Mouse (Mus musculus): ENCODE results near the gene Gtpbp1.

Gtpbp1 gene

DNA sequence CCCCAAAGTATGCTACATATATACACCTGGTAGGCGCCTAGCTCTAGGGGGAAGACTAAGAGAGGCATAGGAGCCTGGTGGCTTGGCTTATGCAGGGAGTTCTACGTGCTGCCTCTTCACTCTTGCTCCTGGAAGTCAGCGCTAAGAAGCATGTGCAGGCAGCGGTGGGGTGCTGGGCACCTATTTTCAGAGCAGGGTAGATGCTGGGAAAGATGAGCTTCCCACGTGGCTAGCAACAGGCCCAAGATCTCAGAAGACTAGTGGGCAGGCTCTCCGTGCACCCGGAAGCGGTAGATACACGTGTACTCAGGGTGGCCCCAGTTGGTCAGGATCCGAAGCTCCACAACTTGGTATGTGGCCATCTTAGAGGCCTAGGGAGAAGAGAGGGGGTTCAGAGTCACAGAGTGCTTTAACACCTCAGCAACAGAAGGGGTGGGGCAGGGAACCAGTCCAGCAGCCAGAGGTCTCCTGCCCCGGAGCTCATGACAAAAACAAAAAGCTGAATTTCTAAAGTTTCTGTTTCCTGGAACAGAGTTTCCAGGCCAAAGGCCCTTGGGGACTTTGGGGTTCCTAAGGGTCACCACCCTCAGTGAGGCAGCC is 34.6 kb downstream of the Gtpbp1 start:
- DNase-seq (ENCODE audit: low spot score), result no peak

DNA sequence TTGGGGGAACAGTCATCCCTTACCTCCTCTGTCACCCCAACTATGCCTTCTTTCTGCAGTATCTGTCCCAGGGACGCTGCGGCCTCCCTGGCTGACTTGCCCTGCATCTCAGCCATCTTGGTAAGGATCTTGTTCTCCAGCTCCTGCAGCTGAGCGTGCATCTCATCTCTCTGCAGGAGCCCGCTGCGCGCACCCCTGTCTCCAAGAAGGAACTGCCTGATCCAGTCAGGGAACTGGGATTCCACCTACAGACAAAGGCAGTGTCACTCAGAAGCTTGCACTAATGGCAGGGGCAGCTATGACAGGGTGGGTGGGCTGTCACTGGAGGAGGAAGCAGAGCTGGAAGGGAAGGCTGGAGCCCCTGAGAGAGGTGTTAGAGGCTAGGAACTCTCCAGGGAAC is 37.2 kb downstream of the Gtpbp1 start:
- no peak for DNase-seq (ENCODE audit: low spot score)

DNA sequence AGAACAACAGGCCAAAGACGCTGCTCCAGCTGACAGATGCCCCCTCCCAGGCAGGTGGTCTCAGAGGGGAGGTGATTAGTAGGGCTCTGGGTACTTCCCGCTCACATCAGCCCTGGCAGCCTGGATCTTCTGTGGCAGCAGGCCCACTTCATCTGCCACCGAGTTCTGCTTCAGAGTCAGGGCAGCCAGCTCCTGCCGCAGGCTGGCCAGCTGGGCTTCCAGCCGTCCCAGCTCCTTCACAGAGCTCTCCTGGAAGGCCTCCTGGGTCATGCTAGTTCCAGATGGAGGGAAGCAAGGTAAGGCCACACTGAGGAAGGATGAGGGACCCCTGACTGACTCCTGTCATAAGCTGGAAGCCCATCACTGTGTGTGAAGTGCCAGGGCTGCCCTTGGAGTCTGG is 37.7 kb downstream of the Gtpbp1 start:
- DNase-seq (ENCODE audit: low spot score), result no peak

DNA sequence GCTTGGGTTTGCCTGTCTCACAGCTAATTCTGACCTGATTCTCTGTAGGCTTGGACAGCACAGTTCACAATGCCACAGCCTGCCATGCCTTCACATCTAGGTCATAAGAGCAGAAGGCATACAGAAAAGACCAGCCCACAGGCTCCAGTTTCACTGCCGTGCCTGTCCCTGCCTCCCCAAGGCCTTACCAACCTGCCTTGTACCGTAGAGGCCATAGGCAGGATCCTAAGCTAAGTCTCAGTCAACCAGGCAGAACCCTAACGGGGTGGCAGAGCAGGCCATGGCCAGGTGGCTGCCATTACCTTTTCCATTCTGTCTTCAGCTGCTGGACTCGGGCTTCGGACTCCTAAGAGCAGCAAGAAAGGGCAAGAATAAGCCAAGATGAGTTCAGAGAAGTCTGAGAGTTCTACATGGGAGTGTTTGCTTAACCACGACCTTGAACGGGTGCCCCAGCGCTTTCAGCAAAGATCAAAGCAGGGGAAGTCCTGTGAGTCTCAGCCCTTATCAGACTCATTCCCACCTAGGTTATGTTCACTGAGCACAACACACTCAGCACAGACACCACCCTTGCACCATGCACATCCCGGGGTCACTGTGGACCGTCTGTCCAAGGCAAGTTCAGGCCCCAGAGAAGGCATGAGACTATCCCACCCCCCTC is 38.2 kb downstream of the Gtpbp1 start:
- DNase-seq (ENCODE audit: low spot score), result peak; percentile 67

DNA sequence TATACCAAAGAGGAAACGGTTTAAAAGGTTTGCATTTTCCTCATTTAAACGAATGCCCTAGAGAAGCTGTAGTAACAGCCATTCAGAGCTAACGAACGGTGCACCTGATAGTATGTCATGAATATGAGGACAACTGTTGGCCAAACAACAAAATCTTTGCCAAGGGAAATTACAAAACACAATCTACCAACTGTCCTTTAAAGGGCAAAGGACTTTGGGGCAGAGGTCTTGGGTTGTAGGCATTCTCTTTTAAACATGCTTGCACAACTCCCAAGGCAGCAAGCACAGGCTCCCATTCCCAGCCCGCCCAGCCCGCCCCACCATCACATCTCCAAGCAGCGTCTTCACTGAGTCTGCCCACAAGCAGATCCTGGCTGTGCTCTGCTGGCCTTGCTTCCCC is 40.9 kb downstream of the Gtpbp1 start:
- DNase-seq (ENCODE audit: low spot score), result no peak

DNA sequence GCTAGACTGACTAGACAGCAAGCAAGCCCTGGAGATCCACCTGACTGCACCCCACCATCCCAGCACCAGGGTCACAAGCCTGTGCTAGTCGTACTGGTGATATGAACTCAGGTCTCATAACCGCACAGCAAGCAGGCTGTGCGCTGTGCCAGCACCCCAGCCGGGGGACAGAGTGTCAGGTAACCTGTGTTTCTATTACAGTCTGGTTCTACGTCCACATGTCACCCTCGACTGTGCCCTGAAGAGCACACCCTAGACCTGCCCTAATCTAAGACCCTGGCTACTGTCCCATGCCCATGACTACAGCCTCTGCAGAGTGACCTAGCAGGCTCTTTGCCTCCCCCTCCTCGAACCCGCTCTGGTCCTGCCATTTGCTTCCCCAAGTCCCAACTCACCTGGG is 42.5 kb downstream of the Gtpbp1 start:
- no peak for DNase-seq (ENCODE audit: low spot score)

DNA sequence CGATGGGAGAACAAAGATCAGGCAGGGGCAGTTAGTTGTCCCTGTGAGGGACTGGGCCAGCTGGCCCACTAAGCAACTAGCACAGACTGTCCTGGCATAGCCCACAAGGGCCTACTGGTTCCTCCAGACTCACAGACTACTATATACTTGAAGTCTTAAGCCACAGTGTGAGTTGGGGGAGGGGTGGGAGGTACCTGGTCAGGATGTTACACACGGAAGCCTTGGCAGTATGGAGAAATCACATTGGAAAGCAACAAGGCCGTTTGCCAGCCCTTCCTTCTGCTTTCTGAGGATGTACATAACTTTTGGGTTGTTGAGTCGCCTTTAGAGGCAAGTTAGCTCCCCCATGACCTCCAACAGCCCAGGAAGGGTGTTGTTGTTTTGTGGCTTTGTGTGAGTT is 43.0 kb downstream of the Gtpbp1 start:
- DNase-seq (ENCODE audit: low spot score), result no peak

DNA sequence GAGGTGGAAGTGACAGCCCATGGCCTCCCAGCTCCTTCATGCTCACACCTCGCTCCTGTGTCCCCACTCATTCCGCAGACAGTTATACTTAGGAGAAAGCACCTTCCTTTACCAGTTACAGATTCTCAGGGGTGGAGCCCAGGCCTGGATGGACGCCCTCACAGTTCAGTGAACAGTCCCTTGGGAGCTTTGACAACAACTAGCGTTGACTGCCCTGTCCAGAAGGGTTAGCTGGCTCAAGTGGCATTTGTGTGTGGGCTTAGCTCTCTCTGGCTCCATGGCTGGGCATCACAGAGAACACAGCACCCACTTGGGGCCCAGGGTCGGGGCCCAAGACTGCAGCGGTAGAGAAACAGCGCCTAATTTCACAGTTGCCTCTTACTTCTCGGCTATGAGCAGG is 43.7 kb downstream of the Gtpbp1 start:
- DNase-seq (ENCODE audit: low spot score), result no peak

DNA sequence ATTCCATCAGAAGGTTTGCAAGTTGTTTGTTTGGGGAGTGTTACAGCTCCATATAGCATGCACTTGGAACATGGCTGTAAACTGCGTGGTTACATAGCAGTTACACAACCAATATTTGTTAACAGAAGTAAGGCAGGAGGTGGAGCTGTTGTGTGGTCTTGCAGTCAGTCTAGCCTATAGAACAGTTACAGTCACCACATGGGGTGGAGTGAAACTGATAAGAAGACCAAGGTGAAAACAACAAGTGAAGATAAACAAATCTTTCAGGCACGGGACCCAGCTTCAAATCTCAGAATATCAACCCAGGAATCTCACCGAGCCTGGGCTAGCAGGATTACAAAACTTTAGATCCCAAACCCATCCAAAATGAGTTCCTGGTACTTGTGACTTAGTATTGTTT is 50.1 kb downstream of the Gtpbp1 start:
- no peak for DNase-seq (ENCODE audit: low spot score)

DNA sequence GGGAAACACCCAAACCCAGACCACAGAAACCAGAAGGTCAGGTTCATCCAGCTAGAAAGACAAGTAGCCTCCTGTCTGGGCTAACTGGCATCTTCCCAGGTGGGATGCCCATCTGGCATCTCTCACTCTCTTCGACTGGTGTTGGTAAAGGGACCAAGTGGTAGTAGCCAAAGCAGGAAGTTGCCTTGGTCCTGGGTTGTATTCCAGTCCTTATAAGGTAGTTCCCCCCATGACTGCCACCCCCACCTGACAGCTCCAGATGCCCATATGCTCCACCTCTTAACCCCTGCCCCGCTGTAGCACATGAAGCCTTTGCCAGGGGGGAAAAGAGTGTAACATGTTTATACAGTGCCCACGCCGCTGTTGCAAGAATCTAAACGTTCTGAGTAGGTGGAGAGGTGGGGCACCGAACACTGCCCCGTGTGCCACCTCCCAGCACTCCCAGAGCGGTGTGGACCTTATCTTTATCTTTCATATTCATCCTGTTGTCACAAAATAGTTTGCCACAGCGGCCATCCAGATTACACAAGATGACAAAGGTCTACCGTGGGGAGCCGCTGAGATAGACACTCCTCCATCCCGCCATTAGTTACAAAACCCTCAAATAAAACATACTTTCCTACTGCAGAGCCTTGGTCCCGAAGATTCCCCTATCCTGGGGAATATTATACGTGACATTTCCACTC is 50.7 kb downstream of the Gtpbp1 start:
- peak; percentile 72 for DNase-seq (ENCODE audit: low spot score)

DNA sequence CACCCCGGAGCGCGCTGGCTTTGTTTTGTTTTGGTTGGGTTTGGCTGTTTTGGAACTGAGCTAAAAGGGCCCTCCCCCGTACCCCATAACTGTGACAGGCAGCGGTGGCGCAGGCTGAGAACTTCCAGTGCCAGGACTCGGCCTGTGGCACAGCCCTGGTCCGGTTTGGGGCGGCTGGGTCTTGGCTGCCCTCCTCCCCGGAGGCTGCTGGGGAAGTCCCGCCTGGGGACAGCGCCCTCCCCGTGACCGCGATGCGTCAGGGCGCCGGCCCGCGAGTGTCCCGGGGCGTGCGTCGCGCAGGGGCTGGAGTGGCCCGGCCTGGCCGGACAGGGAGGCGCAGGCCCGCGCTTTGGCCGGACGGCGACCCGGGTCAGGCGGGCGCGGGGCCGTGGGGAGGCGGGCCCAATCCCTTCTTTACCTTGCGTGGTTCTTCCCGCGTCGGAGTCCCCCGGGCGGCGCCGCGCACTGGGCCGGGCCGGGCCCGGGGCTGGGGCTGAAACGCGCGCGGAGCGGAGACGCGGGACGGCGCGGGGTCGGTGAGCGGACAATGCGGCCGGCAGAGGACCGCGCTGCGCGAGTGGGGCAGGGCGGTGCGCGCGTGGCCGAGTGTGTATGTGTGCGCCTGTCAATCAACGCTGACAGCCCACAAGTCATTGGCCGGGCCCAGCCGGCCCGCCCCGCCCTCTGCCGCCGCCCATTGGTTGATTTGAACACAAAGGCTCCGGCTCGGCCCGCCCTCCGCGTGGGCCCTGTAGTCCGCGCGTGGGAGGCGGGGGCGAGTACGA is 51.5 kb downstream of the Gtpbp1 start, which contains the start of gene Sun2:
Gene Sun2 (minus strand): TSS at position 616 of the 785 bp plus-strand sequence.
- peak; percentile 91 for DNase-seq (ENCODE audit: low spot score)

DNA sequence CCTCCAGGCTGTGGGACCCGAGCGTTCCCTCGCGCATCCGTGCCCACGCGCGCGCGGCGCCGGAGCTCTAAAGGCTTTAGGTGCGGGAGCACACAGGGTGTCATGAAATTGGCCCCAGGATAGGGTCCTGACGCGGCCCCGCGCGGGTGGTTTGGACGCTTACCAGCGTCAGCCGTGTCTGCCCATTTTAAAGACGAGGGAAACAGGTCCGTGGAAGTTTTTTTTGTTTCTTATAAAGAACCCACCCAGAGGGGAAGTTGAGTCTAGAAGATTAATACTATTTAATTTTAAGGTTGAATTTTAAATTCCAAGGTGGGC is 52.0 kb downstream of the Gtpbp1 start:
- DNase-seq (ENCODE audit: low spot score), result no peak

DNA sequence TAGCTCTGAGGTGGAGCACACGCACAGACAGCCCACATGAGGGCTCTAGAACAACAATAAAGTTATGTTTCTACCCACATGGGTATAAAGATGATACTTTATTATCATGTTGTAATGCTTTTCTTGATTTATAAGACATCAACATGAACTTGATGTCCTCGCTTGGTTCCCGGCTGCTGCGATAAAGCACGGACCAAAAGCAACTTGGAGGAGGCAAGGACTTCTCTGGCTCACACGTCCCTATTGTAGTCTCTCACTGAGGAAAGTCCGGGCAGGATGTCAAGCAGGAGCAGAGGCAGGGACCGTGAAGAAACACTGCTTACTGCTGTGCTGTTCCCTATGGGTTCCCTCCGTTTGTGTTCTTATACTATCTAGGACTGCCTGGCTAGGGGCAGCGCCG is 53.4 kb downstream of the Gtpbp1 start:
- no peak for DNase-seq (ENCODE audit: low spot score)

DNA sequence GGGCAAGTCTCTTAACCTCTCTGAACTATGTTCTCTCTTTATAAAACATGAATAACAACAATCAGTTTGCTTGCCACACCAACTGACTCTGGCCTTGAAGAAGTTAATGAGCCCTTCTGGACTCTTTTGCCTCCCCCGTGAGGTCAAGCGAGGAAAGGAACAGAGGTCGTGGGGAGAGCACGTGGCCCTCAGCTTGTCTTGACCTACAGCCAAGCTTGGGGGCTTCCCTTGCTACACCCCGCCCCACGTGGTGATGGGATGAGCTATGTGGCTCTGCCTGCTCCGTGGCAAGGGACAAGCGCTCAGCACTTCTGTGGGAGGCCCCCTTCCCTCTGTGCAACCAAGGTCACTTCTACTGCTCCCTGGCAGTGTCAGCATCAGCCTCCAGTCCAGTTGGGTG is 54.1 kb downstream of the Gtpbp1 start:
- DNase-seq (ENCODE audit: low spot score), result no peak

DNA sequence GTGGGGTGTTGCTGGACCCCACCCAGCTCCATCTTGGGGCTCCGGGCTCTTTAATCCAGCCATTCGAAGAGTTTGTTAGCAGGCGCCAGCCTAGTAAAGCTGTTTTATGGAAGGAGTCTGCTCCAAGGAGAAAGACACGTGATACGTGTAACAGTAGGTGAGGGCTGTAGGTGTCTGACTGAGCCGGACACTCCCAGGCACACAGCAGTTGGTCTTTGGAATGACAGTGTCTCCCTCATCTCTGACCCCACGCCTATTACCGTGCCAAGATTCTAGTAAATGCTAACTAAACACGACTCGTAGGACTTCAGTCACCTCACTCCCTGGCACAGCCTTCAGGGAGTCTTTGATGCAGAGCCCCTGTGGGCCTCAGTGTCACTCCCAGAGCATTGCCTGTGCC is 54.7 kb downstream of the Gtpbp1 start:
- DNase-seq (ENCODE audit: low spot score), result no peak

DNA sequence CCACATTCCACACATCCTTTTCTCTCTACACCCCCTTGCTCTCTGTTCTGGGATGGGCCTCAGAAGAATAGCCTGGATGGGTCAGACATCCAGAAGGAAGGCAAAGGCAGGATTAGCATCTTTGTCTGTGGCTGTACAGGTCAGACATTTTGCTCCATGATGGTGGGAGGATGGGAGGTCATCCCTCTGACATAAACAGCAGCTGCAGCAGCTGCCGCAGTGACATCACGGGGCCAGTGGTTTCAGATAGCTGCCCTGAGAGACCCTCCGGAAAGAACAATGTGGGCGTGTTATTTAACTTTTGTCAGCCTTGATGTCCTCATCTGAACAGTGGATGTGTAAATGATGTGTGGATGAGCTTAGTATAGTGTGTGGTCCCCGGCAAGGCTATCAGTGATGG is 55.2 kb downstream of the Gtpbp1 start:
- no peak for DNase-seq (ENCODE audit: low spot score)

DNA sequence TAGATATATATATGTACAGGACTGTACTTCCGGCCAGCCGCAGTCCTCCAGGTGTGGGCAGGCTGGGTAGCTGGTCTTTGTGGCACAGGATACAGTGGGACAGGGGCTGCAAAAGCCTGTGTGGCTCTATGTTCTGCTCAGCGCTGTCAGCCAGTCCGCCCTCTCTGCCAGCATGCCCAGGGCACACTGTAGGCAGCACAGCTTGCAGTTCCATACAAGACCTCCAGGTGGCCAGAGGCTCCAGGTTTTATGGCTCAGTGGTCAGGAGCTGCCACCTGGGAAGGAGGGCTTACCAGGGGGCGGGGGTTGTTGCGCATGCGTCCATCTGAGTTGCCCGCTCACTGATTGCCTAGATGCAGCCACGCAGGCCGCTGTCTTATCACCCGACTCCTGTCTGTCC is 57.4 kb downstream of the Gtpbp1 start:
- peak; percentile 30 for DNase-seq (ENCODE audit: low spot score)

DNA sequence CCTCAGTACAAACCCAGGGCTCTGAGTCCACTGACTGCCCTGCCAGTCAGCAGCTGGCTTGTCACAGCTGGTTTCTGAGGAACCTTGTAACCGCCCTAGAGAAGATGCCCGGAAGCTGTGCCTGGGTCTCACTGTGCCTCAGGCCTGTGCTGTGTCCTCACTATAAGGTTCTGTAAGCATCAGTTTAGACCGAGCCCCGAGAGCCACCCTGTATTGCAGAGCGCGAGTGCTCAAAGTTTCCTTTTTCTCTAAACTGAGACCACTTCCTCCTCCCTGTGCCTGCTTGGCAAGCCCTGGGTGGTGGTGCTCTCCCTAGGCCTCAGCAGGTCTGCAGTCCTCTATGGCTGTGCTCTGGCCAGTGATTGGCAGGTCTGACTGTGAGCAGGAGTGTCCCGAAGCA is 58.5 kb downstream of the Gtpbp1 start:
- DNase-seq (ENCODE audit: low spot score), result no peak

DNA sequence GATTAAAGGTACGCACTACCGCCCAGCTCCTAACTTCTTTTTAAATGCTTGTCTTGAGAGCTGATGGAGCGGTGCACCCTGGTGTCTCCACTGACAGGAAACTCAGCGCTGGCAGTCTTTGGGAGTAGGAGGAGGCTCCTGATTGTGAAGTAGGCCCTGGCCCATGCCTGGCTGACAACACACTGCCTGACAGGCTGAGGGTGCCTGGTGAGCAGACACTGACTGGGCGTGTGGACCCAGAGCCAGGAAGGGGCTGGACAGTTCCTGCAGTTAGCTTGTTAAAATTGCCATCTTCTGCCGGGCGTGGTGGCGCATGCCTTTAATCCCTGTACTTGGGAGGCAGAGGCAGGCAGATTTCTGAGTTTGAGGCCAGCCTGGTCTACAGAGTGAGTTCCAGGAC is 59.6 kb downstream of the Gtpbp1 start:
- no peak for DNase-seq (ENCODE audit: low spot score)

DNA sequence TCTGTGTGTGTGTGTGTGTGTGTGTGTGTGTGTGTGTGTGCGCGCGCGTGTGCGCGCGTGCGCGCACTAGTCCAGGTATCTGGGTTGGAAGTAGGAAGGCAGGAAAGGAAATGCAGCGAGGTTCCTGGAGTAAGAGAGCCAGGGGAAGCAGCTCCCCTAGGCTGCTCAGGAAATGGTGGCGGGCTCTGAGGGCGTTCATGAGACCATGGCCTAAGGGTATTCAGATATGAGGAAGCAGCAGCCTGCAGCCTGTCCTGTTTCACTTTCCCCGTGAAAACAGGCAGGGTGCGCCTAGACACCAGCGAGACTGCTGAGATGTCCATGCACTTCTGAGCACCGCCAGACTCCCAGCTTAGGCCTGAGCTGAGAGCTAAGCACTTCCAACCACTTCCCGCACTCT is 61.1 kb downstream of the Gtpbp1 start:
- no peak for DNase-seq (ENCODE audit: low spot score)

DNA sequence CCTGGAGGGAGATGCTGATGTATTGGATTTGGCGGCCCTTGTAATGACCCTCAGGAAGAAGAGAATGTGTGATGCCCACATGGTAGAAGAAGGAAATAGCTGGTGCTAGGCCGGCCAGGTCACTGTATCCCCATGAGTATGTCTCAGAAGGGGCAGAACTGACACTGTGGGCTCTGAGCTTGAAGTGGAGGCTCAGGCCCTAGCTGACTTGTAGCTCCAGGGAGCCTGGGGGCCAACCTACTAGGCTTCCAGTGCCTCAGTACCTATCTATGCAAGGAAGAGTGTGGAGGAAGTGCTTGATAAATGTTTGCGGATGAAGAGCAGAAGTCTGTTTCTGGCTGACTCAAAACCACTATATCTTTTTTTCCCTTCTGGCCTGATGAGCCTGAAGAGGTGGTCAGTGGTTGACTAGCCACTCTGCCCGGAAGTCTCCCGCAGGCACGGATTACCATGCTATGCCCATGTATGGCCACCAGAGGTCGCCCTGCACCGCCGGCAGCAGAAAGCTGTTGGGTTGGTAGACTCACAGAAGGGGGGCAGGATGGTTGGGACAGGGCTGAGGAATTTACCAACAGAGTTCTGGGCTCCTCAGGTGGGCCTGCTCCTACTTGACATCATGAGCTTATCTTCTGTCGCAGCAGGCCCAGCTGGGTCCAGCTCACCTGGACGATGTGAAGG is 62.2 kb downstream of the Gtpbp1 start:
- peak; percentile 70 for DNase-seq (ENCODE audit: low spot score)

DNA sequence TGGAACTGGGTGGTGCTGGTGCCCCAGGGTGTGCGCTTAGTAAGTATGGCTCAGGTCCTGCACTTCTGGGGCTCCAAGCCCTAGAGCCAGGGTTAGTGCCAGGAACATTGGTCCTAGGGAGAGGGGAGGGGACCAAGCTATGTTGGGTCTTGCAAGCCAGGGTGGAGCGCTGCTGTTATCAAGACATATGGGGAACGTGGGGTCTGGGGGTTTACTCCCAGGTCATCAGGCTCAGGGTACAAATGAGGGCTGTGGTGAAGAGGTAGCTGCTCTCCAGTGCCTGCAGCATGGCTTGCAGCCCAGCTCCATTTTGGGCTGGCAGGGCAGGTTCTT is 62.7 kb downstream of the Gtpbp1 start:
- DNase-seq (ENCODE audit: low spot score), result no peak

DNA sequence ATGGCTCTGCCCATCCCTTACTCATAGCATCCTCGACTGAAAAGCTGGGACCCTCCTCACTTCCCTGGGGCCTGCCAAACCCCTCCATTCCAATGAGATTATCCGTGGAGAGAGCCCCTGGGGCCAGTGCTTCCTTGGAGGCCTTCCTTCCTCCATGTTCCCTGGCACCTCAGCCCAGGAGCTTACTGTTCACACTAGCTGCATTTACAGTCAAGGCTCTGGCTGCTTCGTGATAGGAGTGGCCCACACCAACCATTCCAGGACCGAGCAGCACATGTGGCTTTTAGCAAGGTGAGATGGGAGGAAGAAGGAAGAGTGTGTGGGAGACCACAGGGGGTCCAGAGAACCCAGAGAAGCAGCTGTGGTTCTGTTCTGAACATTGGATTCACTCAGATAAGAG is 63.2 kb downstream of the Gtpbp1 start:
- DNase-seq (ENCODE audit: low spot score), result no peak

Data from T-cell, adult 2 months (primary cell).